Mouse (Mus musculus): ENCODE measurements around the gene Cyp2d12.
"Not testable (repeated sequence)": the region's sequence is repeated elsewhere in the genome, so short reads cannot be mapped to it uniquely, and the experiment has no call there.

DNA sequence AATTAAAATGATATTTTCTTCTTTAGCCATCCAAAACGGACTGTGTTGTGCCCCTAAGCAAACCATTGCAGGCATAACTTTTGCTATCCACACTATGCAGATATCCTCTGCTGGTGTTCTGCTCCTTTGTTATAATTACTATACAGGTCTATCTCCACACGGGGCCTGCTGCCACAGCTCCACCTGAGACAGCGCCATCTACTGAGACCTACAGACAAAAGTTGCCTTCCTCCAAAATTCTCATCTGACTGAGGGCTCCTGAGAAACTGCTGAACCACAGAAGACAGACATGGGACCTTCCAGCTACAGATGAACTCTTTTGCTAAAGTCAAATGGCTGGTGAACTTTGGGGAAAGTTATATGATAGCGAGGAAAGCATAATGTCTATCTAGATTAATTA is 47.1 kb upstream of the Cyp2d12 start:
- TF ChIP-seq REST (IDR thresholded peaks at IDR 0.05; ENCODE audit: insufficient read depth, insufficient read length); CEBPB (IDR thresholded peaks at IDR 0.05; ENCODE audit: insufficient read depth, poor library complexity, severe bottlenecking); MAX (IDR thresholded peaks at IDR 0.05; ENCODE audit: low read depth); POLR2A (IDR thresholded peaks at IDR 0.05; ENCODE audit: insufficient read length, low read depth); MYOG (IDR thresholded peaks at IDR 0.05; ENCODE audit: control insufficient read depth in 1 of 3, insufficient read depth in 1 of 3, insufficient read length in 2 of 3, low read depth in 2 of 3); MYOD1 (IDR thresholded peaks at IDR 0.05; ENCODE audit: control insufficient read depth in 1 of 3, insufficient read length in 2 of 3, low read depth in 2 of 3); POLR2AphosphoS2 (IDR thresholded peaks at IDR 0.05; ENCODE audit: insufficient read length, low read depth); USF1 (IDR thresholded peaks at IDR 0.05; ENCODE audit: low read depth); E2F4 (IDR thresholded peaks at IDR 0.05; ENCODE audit: insufficient read depth); TCF12 (IDR thresholded peaks at IDR 0.05; ENCODE audit: insufficient read depth, poor library complexity, severe bottlenecking); SRF (IDR thresholded peaks at IDR 0.05; ENCODE audit: control insufficient read depth, insufficient read length, low read depth): not testable (repeated sequence)

Data from myocyte (in vitro differentiated cells).